Mouse (Mus musculus) fibroblast of lung, adult 2 months (primary cell): ENCODE data around the gene Mov10.

Source experiments
- DNase-seq: peaks from one replicate; pipeline ENCODE4 v3.0.0-alpha.2; 2011; ENCODE audit warnings: low read depth

Mov10 gene

GRCm38 (mm10) chr3:104805539-104805938, 12.8 kb downstream of the Mov10 start:
- no peak for DNase-seq

GRCm38 (mm10) chr3:104804312-104804711, 14.1 kb downstream of the Mov10 start:
- DNase-seq, result no peak

GRCm38 (mm10) chr3:104801481-104801880, 16.9 kb downstream of the Mov10 start:
- no peak for DNase-seq

GRCm38 (mm10) chr3:104800681-104801080, 17.7 kb downstream of the Mov10 start:
- DNase-seq, result no peak

GRCm38 (mm10) chr3:104796430-104797082, 21.8 kb downstream of the Mov10 start:
- no peak for DNase-seq

GRCm38 (mm10) chr3:104795661-104796340, 22.6 kb downstream of the Mov10 start:
- DNase-seq, result no peak

- no peak for DNase-seq
These were observed 23.4 kb downstream of the Mov10 start for GRCm38 (mm10) chr3:104794953-104795470.

GRCm38 (mm10) chr3:104793871-104794828, 24.2 kb downstream of the Mov10 start:
- peak; percentile 74 for DNase-seq

- DNase-seq, result no peak
These were observed 25.7 kb downstream of the Mov10 start for GRCm38 (mm10) chr3:104792360-104793270.

GRCm38 (mm10) chr3:104791671-104792070, 26.7 kb downstream of the Mov10 start:
- DNase-seq, result no peak

- no peak for DNase-seq
These were observed 27.3 kb downstream of the Mov10 start for GRCm38 (mm10) chr3:104791017-104791416.

- DNase-seq, result peak; percentile 89
These were observed 27.9 kb downstream of the Mov10 start for GRCm38 (mm10) chr3:104790401-104790937.

- DNase-seq, result no peak
These were observed 28.5 kb downstream of the Mov10 start for GRCm38 (mm10) chr3:104789822-104790221.

- no peak for DNase-seq
These were observed 29.1 kb downstream of the Mov10 start for GRCm38 (mm10) chr3:104789312-104789605.

GRCm38 (mm10) chr3:104788561-104789311, 29.6 kb downstream of the Mov10 start:
- DNase-seq, result peak; percentile 66

GRCm38 (mm10) chr3:104788075-104788474, 30.3 kb downstream of the Mov10 start, which contains the start of gene Rhoc:
TSS of gene Rhoc (plus strand) at chr3:104788375.
- no peak for DNase-seq

- DNase-seq, result no peak
These were observed 33.1 kb downstream of the Mov10 start for GRCm38 (mm10) chr3:104785284-104785683.

GRCm38 (mm10) chr3:104783971-104784500, 34.3 kb downstream of the Mov10 start:
- DNase-seq, result no peak

- DNase-seq, result no peak
These were observed 36.2 kb downstream of the Mov10 start for GRCm38 (mm10) chr3:104782061-104782681.
